Mouse (Mus musculus) cerebellum, postnatal 36 days (tissue): Measurements from ENCODE around the gene 4930519P11Rik.

Experiments used
- DNase-seq, 2 experiments: peaks; one replicate each; pipeline ENCODE4 v3.0.0; 2021 to 2022; ENCODE audit warnings: mixed read lengths in 2 of 2

Gene 4930519P11Rik

DNA sequence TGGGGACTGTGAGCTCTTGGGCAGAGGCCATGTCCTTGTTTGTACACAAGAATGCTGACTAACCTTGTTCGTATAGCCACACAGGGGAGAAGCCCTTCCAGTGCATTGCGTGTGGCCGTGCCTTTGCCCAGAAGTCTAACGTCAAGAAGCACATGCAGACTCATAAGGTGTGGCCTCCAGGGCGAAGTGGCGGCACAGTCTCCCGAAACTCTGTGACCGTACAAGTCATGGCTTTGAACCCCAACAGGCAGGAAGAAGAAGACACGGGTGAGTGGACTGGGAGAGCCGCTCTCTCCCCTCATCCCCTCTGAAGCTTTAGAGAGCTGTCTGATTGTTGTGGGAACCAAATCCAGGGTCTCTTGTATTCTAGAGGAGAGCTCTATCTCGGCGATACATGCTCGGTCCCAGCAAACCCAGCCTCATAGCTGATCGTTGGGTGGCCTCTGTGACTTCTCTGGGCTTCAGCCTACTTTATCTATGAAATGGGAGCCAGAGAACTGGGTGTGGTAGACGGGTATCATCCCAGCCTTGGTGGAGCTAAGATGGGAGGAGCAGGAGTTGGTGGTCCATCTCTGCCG, 19.1 kb upstream of the 4930519P11Rik start:
- no peak for DNase-seq

DNA sequence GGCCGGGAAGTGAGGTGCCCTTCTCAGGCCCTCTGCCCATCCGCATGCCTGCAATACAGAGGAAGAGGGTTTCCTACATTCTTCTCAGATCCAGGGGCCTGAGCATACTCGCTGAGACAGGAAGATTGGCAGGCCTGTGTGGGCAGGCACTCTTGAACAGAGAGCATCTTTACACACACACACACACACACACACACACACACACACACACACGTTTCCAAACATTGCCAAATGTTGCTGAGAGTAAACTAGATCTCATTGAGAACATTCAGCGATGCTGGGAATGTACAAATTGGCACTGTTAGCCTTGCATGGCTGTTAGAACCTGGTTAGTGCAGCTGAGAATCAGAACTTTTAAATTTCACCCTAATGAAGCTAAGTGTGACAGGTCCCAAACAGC, 17.3 kb upstream of the 4930519P11Rik start:
- DNase-seq: no peak

DNA sequence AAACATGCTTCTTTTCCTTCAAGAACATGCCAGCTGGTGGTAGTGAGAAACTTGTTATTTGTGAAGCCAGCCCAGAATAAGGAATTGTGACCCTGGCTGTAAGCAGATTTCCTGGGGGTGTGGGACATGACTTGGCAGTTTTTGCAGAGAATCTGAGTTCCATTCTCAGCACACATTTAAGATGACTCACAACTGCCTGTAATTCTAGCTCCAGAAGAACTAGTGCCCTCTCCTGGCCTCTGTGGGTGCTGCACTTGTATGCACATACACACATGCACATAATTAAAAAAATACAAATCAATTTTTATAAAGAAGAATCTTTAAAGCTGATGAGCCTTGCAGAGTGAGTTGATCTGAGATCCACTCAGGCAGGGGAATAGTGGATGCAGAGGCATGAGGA, 10.9 kb upstream of the 4930519P11Rik start:
- no peak for DNase-seq

DNA sequence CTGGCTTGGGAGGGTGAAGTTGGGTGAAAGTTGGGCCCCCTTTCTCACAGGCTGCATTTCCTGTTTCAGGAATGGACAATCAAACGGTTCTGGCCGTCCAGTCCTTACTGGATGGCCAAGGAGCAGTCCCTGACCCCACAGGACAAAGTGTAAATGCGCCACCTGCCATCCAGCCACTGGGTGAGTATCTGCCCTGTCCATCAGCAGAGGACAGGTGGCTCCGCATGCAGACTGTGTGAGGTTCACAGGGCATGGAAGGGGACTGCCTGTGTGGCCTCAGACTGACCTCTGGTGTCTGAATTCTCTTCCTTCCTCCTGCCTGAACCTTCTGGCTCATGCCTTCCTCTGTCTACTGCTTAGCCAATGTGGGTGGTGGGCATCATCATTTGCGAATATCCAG, 8.4 kb upstream of the 4930519P11Rik start:
- no peak for DNase-seq

DNA sequence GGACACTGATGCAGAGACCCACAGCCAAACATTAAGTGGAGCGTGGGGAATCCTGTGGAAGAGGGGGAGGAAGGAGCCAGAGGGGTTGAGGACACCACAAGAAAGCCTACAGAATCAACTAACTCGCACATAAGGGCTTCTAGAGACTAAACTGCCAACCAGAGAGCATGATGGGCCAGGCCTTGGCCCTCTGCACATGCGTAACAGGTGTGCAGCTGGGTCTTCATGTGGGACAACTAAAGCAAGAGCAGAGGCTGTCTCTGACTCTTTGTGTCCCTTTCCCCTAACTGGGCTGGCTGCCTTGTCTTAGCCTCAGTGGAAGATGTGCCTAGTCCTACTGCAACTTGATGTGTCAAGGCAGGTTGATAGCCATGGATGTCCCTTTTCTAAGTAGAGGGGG, 3.8 kb upstream of the 4930519P11Rik start:
- no peak for DNase-seq

DNA sequence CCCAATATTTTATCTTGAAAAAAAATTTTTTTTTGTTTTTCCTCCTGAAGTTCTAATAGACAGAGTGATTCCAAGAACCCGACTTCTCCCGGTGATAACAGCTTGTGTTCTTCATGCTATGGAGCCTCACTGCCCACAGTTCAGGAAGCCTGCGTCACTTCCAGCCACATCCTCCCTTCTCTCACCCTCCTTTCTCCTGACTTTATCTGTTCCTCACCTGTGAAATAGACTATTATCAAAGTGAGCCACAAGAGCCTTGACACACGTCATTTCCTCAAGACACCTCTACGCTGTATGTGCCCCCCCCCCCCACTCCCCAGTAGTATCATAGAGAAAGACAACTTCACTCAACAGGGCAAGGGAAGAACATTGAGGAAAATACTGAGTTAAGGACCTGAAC, 2.4 kb upstream of the 4930519P11Rik start:
- no peak for DNase-seq

DNA sequence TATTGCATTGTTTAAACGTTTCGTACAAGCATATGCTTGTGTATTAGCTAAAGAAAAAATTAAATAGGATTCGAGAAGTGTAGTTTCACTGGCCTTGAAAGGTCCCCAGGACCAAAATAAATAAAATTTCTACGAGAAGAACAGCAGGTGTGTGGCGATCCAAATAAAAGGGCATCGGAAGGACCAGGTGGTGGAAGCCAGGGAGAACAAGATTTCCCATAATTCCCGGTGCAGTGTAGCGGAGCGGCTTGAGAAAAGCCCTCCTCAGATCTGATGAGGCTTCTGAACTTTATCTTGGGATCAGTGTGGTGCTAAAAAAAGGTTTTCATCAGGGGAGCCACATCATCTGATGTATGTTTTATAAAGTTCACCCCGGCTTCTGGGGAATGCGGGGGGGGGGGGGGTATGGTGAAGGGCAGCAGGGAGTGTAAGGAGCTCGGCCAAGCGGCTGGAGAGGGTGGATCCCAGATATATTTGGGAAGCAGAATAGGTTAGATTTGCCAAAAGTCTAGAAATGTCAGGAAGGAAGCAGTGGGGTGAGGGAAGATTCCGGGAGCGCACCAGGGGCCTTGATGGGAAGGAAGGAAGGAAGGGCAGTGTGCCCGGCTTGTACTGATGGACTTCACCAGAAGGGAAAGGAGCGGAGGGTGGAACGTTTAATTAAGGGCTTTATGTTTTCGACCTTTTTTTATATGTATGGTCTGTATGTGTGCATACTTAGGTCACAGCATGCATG, 1.8 kb upstream of the 4930519P11Rik start:
- DNase-seq: peak; percentile 51 to 67

DNA sequence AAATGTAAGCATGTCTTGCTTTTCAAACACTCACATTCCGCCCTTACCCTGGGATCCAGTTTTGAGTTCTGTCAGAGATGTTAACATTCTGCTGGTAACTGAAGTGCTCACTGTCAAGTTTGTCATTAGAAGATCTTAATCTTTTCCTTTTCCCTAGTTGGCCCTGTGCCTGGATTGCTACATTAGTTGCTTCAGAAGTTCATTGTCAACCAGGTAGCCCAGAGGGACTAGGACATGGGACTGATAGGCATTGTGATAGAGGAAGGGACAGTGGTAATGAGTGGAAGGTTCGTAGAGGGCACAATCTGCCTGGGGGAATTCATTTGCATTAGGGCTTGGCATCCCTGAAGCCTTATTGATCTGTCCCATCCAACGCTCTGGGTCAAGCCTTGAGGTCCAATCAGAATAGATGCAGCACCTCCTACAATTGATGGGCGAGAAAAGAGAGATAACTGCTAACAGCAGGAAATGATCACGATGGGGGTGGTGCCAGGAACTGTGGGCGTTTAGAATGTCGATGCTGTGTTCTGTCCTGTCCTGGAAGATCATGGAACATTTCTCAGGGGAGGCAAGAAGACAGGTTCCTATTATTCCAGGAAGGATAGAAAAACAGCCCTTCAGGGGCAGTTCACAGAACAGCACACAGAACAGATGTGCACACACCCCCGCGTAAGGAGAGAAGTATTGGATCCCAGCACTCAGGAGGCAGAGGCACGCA, 4.0 kb downstream of the 4930519P11Rik start:
- DNase-seq: no peak

DNA sequence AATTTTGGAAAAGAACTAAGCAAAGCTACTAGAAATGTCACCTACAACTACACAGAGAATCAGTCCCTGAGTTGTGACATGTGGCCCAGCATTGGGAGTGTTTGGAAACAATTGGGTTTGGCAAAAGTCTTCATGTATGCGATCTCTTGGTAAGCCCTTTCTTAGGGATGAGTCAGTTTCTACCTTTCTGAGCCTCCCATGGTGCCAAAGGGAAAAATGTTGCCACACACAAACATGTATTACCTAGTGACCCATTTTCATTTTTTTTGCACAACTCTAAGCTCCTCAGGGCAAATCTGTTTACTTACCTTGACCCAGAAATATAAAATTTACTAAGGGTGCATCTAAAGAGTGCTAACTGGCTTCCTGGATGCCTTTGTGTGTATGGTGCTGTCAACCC, 6.3 kb downstream of the 4930519P11Rik start:
- no peak for DNase-seq

DNA sequence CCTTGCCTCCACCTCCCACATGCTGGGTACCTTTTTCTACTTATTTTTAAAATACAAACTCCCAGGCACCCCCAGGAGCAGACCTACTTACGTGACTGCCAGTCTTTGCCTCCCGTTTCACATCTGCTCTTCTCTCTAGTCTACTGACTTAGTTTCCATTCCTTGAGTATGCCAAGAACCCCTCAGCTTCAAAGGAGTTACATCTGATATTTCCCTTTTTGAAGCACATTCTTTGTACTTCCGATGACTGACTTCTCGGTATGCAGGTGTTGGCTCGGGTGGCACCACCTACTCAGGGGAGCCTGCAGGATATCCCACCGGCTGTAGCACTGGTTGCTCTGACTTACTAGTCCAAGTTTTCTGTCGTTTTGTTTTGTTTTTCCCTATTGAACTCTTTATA, 9.1 kb downstream of the 4930519P11Rik start:
- no peak for DNase-seq

DNA sequence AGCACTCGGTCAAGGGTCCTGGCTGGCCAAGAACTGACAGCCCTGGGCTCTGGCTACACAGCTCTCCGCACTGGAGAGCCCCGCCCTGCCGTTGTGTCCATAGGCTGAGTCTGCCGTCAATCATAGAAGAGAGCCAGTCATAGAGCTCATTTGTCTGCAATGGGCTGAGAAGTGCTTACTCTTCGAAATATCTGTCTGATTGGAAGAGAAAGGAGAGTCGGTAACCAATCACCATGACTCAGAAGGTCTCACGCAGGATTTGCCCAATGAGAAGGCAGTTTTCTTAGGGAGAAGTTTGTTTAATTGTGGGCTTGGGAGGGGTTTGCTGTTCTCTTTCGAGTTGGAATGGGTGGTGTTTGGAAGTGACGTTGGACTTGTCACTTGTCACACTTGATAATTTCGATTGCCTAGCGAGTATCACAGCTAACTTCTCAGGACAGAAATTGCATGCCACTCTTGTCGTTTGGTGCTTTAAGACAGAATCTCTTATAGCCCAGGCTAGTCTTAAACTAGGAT, 9.5 kb downstream of the 4930519P11Rik start, which contains the start of gene Pxmp4:
Pxmp4 (minus strand) TSS at position 71 of the 516 bp plus-strand sequence.
- peak; percentile 99 to 100 for DNase-seq

DNA sequence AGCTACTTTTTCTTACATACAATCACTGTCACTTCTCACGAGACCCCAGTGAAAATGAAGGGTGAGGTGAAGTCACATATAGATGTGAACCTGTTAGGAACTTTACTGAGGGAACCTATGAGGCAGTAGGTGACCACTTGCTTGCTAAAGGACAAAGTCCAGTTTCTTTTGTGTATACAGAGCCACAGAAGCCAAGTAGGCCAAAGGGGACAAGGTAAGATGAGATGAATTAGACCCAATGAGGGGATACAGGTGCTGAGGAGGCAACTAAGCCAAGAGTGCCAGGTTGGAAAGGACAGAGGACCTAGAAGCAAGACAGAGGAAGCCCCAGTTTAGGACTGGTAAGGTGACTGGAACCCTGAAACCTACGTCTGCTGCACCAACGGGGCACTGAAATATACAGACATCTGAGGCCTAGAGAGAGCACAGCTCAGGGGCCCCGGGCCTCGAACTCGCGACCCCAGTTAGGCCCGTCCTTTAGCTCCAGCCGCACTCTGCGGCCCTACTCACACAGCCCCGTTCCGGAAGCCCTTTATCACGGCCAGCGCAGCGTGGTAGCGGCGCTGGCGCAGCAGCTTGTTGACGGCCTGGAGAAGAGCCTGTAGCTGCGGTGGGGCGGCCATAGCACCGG, 10.1 kb downstream of the 4930519P11Rik start:
- DNase-seq: no peak

DNA sequence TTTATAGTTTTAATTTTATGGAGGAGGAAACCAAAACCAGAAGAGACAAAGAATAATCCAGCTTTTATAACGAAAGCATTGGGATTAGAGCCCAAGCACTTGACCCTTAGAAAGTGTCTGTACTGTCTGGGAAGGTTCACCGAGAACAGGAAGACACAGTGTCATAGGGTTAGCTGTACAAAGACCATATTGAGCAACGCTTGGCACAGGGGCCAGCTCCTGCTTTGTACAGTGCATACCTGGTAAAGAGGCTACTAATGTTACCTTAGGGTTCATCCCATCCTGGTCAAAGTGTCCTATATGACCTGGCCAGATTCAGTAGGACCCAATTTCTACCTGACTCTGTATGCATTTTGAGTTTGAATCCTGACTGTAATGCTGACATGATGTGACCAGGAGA, 11.9 kb downstream of the 4930519P11Rik start:
- no peak for DNase-seq

DNA sequence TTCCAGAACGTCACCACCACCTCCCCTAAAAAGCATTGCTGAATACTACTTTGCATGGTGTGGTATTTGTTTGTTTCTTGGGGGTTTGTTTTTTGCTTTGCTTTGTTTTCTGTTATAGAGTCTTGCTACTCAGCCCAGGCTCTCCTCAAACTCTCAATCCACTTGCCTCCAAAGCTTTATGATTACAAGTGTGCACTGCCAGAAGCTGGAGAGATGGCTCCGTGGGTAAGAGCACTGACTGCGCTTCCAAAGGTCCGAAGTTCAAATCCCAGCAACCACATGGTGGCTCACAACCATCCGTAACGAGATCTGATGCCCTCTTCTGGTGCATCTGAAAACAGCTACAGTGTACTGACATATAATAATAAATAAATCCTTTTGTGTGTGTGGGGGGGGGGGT, 12.7 kb downstream of the 4930519P11Rik start:
- DNase-seq: no peak

DNA sequence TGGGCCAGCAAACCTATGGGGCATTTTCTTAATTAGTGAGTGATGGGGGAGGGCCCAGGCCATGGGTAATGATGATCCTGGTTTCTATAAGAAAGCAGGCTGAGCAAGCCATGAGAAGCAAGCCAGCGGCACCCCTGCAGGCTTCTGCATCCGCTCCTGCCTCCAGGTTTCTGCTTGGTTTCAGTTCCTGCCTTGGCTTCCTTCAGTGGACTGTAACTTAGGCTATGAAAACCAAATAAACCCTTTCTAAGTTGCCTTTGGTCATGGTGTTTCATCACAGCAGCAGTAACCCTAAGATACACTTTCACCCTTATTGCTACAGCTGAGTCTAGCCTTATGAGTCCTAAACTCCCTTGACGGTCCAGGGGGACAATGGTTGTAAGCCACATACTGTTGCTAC, 15.8 kb downstream of the 4930519P11Rik start:
- no peak for DNase-seq

DNA sequence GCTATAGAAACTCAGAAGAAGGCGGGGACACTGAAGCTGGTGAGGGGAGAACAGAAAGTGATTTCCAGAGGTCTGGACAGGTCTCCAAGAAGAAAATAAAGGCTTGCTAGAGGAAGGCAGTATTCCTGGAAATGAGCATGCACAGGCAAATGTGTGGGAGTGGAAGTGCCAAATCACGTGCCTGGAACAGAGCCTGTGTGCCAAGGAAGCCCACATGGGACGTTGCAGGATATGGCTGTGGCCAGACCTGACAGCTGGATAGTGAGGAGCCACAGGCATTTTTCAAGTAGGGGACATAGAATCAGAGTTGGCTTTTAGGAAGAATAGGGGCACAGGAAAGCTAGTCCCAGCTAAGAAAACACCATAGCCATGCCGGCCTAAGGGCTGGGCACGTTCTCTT, 17.5 kb downstream of the 4930519P11Rik start:
- DNase-seq: peak in 1 of 2 experiments; percentile 33

DNA sequence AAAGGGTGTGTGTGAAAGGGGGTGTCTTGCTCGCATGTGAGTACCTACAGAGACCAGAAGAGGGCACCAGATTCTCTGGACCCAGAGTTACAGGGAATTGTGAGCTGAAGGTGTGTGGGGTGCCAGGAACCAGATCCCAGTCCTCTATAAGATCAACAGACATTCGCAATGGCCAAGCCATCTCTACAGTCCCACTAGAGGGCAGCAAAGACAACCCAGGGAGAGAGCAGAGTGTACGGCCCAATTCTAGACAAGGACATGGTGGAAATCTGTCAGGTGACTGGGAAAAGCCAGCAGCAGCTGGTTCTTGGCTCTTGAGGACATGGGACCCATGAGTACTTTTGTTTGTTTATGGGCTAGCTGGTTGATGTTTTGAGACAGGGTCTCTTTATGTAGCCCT, 20.2 kb downstream of the 4930519P11Rik start:
- peak in 1 of 2 experiments; percentile 31 for DNase-seq

DNA sequence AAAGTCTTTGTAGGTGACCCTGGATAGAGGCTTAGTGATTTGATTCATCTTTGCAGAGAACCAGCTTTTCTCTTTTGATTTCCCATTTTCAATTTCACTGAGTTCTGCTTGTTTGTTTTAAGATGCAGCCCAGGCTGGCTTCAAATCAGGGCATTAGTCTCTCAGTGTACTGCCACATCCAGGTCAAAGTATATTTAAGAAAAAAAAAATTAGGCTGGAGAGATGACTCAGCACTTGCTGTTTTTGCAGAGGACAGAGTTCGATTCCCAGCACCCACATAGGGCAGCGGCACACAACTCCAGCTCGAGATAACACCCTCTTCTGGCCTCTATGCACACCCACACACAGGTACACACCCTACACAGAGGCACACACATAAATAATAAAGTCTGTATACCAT, 22.0 kb downstream of the 4930519P11Rik start:
- DNase-seq: no peak

DNA sequence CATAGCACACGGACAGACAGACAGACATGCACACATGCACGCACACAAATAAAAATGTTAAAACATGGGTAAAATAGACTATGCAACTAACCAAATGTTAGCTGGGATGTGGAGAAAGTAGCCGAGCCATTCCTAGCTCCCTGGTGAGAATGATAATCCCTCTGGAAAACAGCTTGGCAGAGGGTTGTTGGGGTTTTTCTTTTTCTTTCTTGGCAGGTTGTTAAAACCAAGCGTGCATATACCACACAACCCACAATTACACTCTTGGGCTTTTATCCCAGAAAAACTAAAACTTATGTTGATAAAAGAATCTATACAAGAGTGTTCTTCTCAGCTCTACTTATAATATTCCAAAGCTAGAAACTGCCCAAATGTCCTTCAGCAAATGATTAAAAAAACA, 24.2 kb downstream of the 4930519P11Rik start:
- DNase-seq: no peak

DNA sequence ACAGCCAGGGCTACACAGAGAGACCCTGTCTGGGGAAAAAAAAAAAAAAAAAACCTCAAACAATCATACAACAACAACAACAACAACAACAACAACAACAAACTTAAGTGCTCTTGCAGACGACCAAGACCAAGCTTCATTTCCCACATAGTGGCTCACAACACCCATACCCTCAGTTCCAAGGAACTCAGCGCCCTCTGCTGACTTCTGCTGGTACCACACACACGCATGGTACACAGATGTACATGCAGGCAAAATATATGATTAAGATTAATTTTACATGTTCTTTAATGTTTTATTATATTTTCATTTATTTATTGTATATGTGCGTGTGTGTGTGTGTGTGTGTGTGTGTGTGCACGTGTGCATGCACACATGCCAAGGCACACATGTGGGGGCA, 26.8 kb downstream of the 4930519P11Rik start:
- no peak for DNase-seq

DNA sequence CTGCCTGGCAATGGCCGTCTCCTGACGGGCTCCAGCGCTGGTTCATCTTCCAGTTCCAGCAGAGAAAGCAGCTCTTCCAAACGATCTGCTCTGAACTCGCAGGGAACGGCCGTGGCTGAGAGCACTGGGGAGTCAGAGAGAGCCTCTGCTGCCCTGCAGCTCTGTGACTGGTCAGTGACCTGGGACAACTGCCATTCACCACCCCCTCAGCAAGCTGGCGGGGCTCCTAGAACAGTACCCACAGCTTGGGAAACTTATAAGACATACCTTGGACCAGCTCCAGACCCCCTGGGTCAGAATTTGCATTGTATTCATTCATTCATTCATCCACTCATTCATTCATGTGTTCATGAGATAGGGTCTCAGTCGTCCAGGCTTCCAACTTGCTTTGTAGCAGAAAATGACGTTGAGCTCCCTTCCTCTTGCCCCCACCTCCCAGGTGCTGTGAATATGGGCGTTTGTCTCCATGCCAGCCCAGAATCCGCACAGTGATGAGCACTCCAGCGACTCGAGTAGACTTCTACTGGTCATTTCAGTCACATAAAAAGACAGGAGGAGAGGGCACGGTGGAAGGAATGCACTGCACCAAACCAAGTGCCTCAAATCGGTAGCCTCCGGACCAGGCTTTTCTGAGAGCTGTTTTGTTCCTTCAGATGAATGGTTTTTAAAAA, 28.2 kb downstream of the 4930519P11Rik start:
- DNase-seq: peak; percentile 29 to 35
